Mouse (Mus musculus) T-cell, adult 2 months (primary cell): Measurements from ENCODE around the gene Tpra1.

ENCODE experiments used
- DNase-seq: peaks from one replicate; pipeline ENCODE4 v3.0.0; 2022; ENCODE audit warnings: low spot score

The Tpra1 gene

GRCm38 (mm10) chr6:88957801-88958211, 55.8 kb downstream of the Tpra1 start:
- no peak for DNase-seq

DNA sequence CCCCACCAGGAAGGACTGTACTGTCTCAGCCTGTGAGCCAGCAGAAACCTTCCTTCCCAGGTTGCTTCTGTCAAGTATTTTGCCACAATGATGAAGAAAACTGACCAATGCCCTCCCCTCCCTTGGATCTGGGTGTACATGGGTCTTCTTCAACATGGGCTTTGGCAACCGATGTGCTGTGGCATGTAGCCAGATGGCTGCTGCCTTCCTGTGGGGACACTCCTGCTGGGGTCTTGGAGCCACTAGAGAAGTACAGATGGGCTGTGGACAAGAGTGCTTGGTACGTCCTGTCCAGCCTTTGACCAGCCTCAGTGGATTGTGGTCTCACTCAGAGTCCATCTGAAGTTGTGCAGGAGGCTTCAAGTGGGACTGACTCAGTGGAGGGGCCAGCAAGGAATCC, 56.3 kb downstream of the Tpra1 start:
- no peak for DNase-seq

- DNase-seq: no peak
Observed at GRCm38 (mm10) chr6:88959834-88960233, 57.8 kb downstream of the Tpra1 start.

GRCm38 (mm10) chr6:88960941-88961340, 58.9 kb downstream of the Tpra1 start:
- DNase-seq: no peak
